Mouse (Mus musculus) adrenal gland, adult 18-20 months (tissue): ENCODE results near the gene Ndufb3. TPM values are rescaled to one million over a fixed set of nuclear protein-coding genes. Genes with fewer than 3 reads are reported as not detected.
"Not testable (repeated sequence)": the region's sequence is repeated elsewhere in the genome, so short reads cannot be mapped to it uniquely, and the experiment has no call there.

Experiments
- DNase-seq, 2 experiments: peaks; one replicate each; pipeline ENCODE4 v3.0.0; 2021 to 2022; ENCODE audit warnings: low spot score in 2 of 2
- total RNA-seq, 2 experiments: library from RNA; stranded (reverse); gene quantifications; 1 replicate in 1 of 2; 2 replicates in 1 of 2; pipeline ENCODE4 v1.2.3; 2021

Ndufb3 gene
- total RNA-seq, 2 experiments from 2014 or later, result 138 to 195 TPM

- no peak for DNase-seq
Observed at GRCm38 (mm10) chr1:58616176-58616575, 30.0 kb downstream of the Ndufb3 start.

- DNase-seq, result no peak
Observed at GRCm38 (mm10) chr1:58617076-58617475, 30.9 kb downstream of the Ndufb3 start.

DNA sequence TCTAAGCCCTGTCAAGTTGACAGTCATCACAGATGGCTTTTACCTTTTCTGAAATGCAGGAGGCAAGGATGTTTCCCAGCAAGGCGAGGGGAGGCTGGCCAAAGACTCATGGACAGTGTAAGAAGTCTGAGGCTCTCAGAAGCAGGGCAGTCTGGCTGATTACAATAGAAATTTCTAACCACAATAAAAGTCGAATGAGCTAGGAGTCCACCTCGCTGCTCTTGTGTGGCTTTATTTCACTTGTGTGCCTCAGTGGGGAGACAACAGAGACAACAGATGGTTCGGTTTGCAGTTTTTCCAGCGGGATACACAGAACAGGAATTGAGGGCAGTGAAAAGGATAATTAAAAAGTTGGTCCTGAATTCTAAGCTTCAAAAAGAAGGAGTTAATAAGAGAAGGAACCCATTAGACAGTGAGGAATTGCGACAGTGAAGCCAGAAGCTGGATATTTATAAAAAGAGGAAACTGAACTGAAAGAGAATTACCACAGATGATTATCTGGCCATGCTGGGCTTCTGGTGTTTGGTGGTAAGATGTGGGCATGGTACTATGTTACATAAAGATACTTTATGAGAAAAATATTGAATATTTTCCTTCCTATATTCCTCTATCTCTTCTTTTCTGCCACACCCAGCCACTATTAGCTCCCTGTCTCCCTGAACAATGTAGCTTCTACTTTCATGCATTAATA, 31.9 kb downstream of the Ndufb3 start:
- DNase-seq, result no peak

- no peak for DNase-seq
Observed at GRCm38 (mm10) chr1:58618766-58619165, 32.6 kb downstream of the Ndufb3 start.

GRCm38 (mm10) chr1:58621251-58621650, 35.1 kb downstream of the Ndufb3 start:
- no peak for DNase-seq

DNA sequence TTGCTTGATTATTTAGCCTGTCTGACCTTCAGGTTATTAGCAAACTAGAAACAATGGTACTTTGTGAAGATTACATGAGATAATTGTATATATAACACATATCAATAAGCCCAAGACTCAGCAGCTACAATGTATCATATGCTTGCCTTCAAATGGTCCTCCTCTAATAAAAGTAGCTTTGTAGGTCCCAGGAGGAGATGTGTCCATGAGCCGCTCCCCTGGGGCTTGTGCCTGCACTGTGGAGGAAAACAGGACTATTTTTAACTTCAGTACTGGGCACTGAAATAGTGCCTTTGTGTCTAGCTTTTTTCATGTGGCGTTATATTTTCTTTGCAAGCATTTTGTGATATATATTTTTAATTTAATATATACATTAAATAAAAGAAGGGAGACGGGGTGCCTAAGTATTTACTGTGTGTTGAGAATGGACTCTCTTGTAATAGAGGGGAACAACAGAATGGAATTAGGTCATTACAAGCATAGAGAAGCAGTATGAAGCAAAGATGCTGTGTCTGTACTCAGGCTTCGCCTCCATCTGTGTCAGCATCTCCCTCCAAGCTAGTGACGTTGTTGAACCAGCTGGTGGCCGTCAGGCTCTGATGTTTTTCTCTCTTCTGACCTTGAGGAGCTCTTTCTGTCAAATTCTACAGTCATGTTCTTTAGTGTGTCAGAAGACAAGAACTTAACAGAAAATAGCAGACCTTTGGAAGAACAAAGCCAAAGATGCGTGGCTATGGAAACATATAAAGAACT, 36.0 kb downstream of the Ndufb3 start:
- no peak for DNase-seq

DNA sequence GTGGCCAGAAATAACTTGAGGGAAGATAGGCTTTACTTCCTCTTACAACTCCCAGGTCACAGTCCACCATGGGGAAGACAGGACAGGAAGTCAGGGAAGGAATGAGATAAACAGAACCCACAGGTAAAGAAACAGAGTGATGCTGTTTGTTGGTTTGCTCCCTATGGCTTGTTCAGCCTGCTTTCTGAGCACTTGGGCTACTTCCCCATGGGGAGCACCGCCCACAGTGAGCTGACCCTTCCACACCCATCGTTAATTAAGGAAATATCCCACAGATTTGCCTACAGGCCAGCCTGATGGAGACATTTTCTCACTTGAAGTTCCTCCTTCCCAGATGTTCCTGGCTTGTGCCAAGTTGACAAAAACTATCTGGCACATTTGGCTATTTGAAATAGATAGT, 42.7 kb downstream of the Ndufb3 start:
- not testable (repeated sequence) for DNase-seq

Other genes with a start within 250 kb of the Ndufb3 start
- 100 to 1,000 TPM; 155 to 172 TPM for gene Bzw1, start 193.5 kb upstream of the Ndufb3 start, total RNA-seq
- gene Clk1, start 162.3 kb upstream of the Ndufb3 start, total RNA-seq, result 100 to 1,000 TPM; 134 to 201 TPM
- gene Nif3l1, start 141.2 kb upstream of the Ndufb3 start, total RNA-seq, result 10 to 100 TPM; 15.6 to 17.7 TPM
- gene Ppil3, start 140.9 kb upstream of the Ndufb3 start, total RNA-seq, result 10 to 100 TPM; 27.9 to 29.4 TPM
- 10 to 100 TPM; 21.5 to 23.1 TPM for gene Orc2, start 81.3 kb upstream of the Ndufb3 start, total RNA-seq
- 10 to 100 TPM; 28.9 to 46.1 TPM for gene Fam126b, start 61 bp upstream of the Ndufb3 start, total RNA-seq
- gene Als2cr12, start 109.6 kb downstream of the Ndufb3 start, total RNA-seq, result 1 to 10 TPM; 1.1 to 2.4 TPM
- gene Cflar, start 125.1 kb downstream of the Ndufb3 start, total RNA-seq, result 100 to 1,000 TPM; 109 to 110 TPM
- gene Casp8, start 209.0 kb downstream of the Ndufb3 start, total RNA-seq, result 10 to 100 TPM; 15.4 to 20.7 TPM